Mouse (Mus musculus) CD4-positive, CD25-positive, alpha-beta regulatory T cell, adult 4 months (primary cell): ENCODE measurements around the gene Cyp4f13. TPM values are rescaled to one million over a fixed set of nuclear protein-coding genes. Genes with fewer than 3 reads are reported as not detected.

ENCODE experiments used
- ATAC-seq: one replicate; pipeline ENCODE4 v1.8.0; 2017
- polyA plus RNA-seq, 2 experiments: library from polyadenylated mRNA; unstranded; fragments of 100-300 nt; shearing (Covaris generic); gene quantifications; one replicate each; pipeline ENCODE4 v1.2.1; 2017

Cyp4f13 gene
- polyA plus RNA-seq, 2 experiments from 2014 or later = 43.6 to 81.3 TPM

DNA sequence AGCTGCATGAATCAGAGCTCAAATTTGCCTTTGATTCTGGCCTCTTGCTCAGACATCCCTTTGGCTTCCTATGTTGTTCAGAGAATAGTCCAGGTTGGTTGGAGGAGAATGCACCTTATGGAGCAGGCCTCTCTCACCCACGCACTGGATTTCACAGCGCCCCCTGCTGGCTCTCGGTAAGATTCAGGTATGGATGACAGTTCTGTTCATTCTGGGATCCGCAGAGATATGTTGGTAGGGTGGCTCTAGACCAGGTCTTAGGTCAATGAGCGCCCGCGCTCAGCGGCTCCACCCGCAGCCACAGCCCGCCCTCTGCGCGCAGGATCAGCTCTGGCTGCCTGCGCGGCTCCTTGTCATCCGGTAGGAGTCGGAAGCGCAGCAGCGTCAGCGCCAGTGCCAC lies 42.0 kb downstream of the Cyp4f13 start:
- peak; percentile 66 for ATAC-seq

DNA sequence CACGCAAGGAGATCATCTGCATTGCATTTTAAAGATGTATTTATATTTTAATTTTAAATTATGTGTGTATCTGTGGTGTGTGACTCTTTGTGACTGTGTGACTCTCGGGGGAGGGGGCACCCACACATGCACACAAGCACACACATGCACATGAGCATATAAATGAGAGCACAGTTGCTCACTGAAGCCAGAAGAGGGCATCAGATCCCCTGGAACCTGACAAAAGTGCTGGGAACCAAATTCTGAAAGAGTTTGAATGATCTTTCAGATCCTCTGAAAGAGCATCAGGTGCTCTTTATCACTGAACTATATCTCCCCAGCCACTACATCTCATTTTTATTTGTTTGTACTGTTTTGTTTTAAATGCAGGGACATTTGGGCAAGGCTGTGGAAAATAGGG lies 42.8 kb downstream of the Cyp4f13 start:
- no peak for ATAC-seq

- ATAC-seq = no peak
Measured at GRCm38 (mm10) chr17:32901751-32902525, 45.3 kb downstream of the Cyp4f13 start.

DNA sequence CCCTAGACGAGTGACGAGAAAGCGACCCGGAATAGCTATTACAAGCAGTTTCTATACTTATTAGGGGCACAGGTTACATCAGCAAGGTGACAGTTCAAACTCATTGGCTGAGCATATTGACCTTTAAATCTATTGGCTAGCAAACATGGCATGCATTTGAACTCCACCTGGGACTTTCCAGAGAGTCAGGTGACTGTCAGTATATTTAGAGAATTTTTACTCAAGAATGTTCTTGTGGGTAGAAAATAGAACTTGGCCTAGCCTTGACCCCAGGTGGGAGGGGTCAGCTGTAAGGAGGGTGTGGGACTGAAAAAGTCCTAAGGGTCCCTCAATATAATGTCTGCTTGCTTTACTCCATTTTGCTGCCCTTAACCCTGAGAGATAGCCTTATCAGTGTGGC lies 51.8 kb downstream of the Cyp4f13 start:
- ATAC-seq = no peak

GRCm38 (mm10) chr17:32893901-32894300 lies 53.3 kb downstream of the Cyp4f13 start:
- no peak for ATAC-seq

- ATAC-seq = peak; percentile 93
Measured at GRCm38 (mm10) chr17:32891239-32892180, 55.7 kb downstream of the Cyp4f13 start, which contains the start of gene Zfp870. Gene Zfp870, minus strand, starts transcription at chr17:32891642.

DNA sequence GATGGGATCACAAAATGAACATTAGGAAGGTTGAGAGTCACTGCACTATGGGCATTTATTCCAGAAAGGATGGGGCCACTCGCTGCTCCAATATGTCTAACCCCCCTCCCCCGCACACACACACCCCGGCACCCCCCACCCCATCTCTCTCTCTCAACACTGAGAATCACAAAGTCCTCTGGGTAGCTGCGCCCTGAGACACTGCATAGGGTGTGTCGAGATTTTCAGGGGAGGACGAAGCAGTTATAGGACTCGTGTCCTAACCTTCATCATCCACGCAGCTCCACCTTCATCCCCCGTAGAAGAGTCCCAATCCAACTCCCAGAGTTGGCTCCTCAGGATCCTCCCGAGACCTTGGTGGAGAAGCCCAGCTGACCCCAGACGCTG lies 56.4 kb downstream of the Cyp4f13 start:
- peak; percentile 16 for ATAC-seq

DNA sequence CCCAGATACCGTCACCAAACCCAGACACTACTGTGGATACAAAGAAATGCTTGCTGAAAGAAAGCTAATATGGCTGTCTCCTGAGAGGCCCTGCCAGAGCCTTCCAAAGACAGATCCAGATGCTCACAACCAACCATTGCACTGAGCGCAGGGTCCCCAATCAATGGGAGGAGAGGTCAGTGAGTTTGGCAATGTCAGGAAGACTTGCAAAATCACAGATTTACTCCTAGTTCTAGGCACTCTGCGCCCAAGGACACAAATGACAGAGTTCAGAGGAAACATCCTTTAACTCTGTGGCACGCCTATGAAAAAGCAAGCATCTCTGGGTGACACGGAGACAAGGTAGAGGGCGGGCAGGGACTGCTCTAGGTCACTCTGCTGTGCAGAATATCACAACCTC lies 57.6 kb downstream of the Cyp4f13 start:
- ATAC-seq = no peak

DNA sequence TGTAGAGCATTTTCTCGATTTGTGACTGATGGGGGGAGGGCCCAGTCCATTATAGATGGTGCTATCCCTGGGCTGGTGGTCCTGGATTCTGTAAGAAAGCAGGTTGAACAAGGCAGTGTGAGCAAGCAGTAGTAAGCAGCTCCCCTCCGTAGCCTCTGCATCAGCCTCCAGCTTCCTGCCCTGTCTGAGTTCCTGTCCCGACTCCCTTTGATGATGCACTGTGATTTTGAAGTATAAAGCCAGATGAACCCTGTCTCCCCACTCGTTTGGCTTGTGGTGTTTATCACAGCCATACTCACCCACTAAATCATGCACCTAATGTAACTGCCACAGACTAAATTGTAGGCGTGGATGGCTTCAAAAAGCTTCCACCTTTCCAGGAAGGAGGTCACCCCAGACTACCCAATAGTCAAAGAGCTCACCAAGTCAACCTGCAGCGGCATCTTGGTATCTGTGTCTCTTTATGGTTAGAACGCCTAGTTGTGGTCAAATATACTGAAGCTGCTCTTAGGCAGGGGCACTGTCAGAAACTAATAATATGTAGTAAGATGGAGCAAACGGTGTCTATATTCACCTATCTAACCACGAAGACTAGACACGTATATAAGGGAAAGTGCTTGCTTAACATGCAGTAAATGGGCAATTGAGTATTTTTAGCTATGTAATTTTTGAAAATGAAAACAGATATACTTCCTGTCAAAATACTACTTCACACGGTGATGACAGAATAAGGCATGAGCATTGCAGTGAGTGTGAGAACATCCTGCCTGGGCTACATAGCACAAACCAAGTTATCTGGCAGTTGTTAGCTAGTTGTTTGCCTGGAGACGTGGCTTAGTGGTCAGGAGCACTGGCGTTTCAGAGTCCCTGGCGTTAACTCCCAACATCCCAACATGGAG lies 66.6 kb downstream of the Cyp4f13 start:
- ATAC-seq = peak; percentile 82

- no peak for ATAC-seq
Measured at GRCm38 (mm10) chr17:32878773-32879172, 68.4 kb downstream of the Cyp4f13 start.

GRCm38 (mm10) chr17:32877471-32878171 lies 69.6 kb downstream of the Cyp4f13 start:
- ATAC-seq = no peak

Other genes with a start within 250 kb of the Cyp4f13 start
- 10 to 100 TPM; 45.8 to 50.5 TPM for gene Zfp871, start 159.1 kb downstream of the Cyp4f13 start, polyA plus RNA-seq
- gene Zfp811, start 137.5 kb downstream of the Cyp4f13 start, polyA plus RNA-seq = under 1 TPM; 0.22 to 0.98 TPM
- 1 to 10 TPM; 4.3 to 6.8 TPM for gene Zfp799, start 117.1 kb downstream of the Cyp4f13 start, polyA plus RNA-seq
- 10 to 100 TPM; 11.6 to 13.8 TPM for gene Zfp870, start 55.8 kb downstream of the Cyp4f13 start, polyA plus RNA-seq
- not detected for gene Cyp4f14, start 30.1 kb downstream of the Cyp4f13 start, polyA plus RNA-seq
- gene Zfp472, start 18.4 kb upstream of the Cyp4f13 start, polyA plus RNA-seq = 10 to 100 TPM; 23.1 to 26.6 TPM
- 10 to 100 TPM; 14.7 to 17.3 TPM for gene Zfp952, start 45.7 kb upstream of the Cyp4f13 start, polyA plus RNA-seq
- 1 to 10 TPM; 7.8 to 9.7 TPM for gene Zfp763, start 86.0 kb upstream of the Cyp4f13 start, polyA plus RNA-seq
- gene 4921501E09Rik, start 120.7 kb upstream of the Cyp4f13 start, polyA plus RNA-seq = not detected
- 1 to 10 TPM; 6.5 to 7.0 TPM for gene Zfp563, start 141.9 kb upstream of the Cyp4f13 start, polyA plus RNA-seq
- gene Morc2b, start 192.3 kb upstream of the Cyp4f13 start, polyA plus RNA-seq = not detected
- gene Olfr55, start 221.0 kb upstream of the Cyp4f13 start, polyA plus RNA-seq = not detected
- gene Olfr239, start 243.9 kb upstream of the Cyp4f13 start, polyA plus RNA-seq = not detected